Mouse (Mus musculus) liver, adult 2 months (tissue): Measurements from ENCODE around the gene Maml1. TPM values are rescaled to one million over a fixed set of nuclear protein-coding genes. Genes with fewer than 3 reads are reported as not detected.

Source experiments
- DNase-seq: peaks from one replicate; pipeline ENCODE4 v3.0.0-alpha.2; 2011; ENCODE audit warnings: low read depth, low spot score; ENCODE audit errors: extremely low read depth
- H3K27ac ChIP-seq: fragments of 200-500 bp; replicated peaks from 2 replicates; pipeline ENCODE4 v1.5.1; 2012; ENCODE audit warnings: low read depth, mild to moderate bottlenecking, control low read depth, inconsistent platforms, low read length; ENCODE audit not compliant: insufficient read depth
- H3K27me3 ChIP-seq: fragments of 200-500 bp; 2 replicates; pipeline ENCODE4 v1.6.1; 2012; ENCODE audit warnings: mild to moderate bottlenecking, moderate library complexity, low read length, inconsistent platforms; ENCODE audit not compliant: control insufficient read depth, insufficient read depth
- H3K36me3 ChIP-seq: fragments of 200-500 bp; 2 replicates; pipeline ENCODE4 v1.6.1; 2012; ENCODE audit warnings: low read length, inconsistent platforms; ENCODE audit not compliant: control insufficient read depth, insufficient read depth
- H3K4me1 ChIP-seq: fragments of 200-500 bp; 2 replicates; pipeline ENCODE4 v1.6.1; 2011; ENCODE audit warnings: low read length; ENCODE audit not compliant: control insufficient read depth, insufficient read depth
- H3K4me3 ChIP-seq: fragments of 200-500 bp; 2 replicates; pipeline ENCODE4 v1.5.1; 2011; ENCODE audit warnings: low read depth, mild to moderate bottlenecking, control low read depth, low read length, moderate library complexity; ENCODE audit not compliant: insufficient read depth
- H3K79me2 ChIP-seq: fragments of 200-500 bp; 2 replicates; pipeline ENCODE4 v1.6.1; 2012; ENCODE audit warnings: inconsistent platforms, mild to moderate bottlenecking, low read length, moderate library complexity; ENCODE audit not compliant: control insufficient read depth, insufficient read depth
- H3K9ac ChIP-seq: fragments of 200-500 bp; 2 replicates; pipeline ENCODE4 v1.6.1; 2012; ENCODE audit warnings: low read depth, mild to moderate bottlenecking, control low read depth, inconsistent platforms, low read length
- CTCF ChIP-seq: fragments of 200-500 bp; IDR thresholded peaks from 2 replicates; pipeline ENCODE4 v1.5.1; 2011; ENCODE audit warnings: low read depth, low read length, control low read depth
- POLR2A ChIP-seq: fragments of 200-500 bp; IDR thresholded peaks from 2 replicates; pipeline ENCODE4 v1.6.1; 2011; ENCODE audit warnings: low read length, control low read depth; ENCODE audit not compliant: insufficient read depth; ENCODE audit errors: extremely low read depth
- WGBS: fragments of 180-500 bp; shearing (Covaris S2); methylation state at CpG from one replicate; pipeline ENCODE4 v1.1.7; 2018; 5-methylcytosine and 5-hydroxymethylcytosine counted together
- polyA plus RNA-seq: library from polyadenylated mRNA; depleted of rRNA; stranded (reverse); fragments of >200 nt; gene quantifications from 2 replicates; pipeline ENCODE4 v1.2.3, GENCODE M21; 2012
- total RNA-seq: library from RNA; depleted of rRNA; stranded (reverse); fragments of >200 nt; gene quantifications from 2 replicates; pipeline ENCODE4 v1.2.3, GENCODE M21; 2014

The Maml1 gene
- total and polyA plus RNA-seq, 2 experiments = 3.1 to 8.3 TPM

DNA sequence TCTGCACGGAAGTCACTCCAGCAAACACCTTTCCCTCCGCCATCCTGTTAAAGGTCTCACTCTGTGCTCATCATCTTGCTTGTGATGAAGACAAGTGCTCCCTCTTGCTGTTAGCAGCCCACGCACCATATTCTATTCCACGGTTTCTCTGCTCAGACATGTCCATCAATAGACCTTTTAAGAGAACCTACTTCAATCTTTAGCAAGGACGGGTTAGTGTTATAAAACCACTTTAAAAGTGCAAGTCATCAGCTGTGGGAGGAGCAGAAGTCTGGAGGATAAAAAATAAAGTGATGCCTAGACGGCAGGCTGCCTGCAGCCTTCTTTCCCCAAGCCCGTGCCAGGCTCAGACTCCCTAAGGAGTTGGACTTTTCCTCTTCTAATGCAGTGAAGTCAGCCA lies 35.5 kb downstream of the Maml1 start:
- WGBS = 90% methylated on average over 7 of the region's 7 CpGs
- peaks cover 17% of the 10 kb centered on the region for H3K36me3 ChIP-seq
- no peaks in the 10 kb centered on the region for H3K27me3 ChIP-seq
- no peaks in the 10 kb centered on the region for H3K79me2 ChIP-seq
- no peak for DNase-seq
- no peak overlapping the region for H3K4me3 ChIP-seq
- H3K27ac ChIP-seq = no peak overlapping the region
- no peaks in the 10 kb centered on the region for H3K4me1 ChIP-seq
- H3K9ac ChIP-seq = no peak overlapping the region
- no peak for TF ChIP-seq CTCF
- no peak for TF ChIP-seq POLR2A

- Histone ChIP-seq H3K4me1 (no peaks in the 10 kb centered on the region), H3K36me3 (peaks cover 8% of the 10 kb centered on the region; the same call in 1 of the 2 replicates), H3K27me3 (no peaks in the 10 kb centered on the region), H3K27ac (no peak overlapping the region), H3K4me3 (no peak overlapping the region), H3K79me2 (no peaks in the 10 kb centered on the region), H3K9ac (no peak overlapping the region)
- TF ChIP-seq POLR2A = no peak
- TF ChIP-seq CTCF = no peak
- 80% methylated on average over 12 of the region's 12 CpGs for WGBS
- DNase-seq = no peak
These were observed 38.0 kb downstream of the Maml1 start for GRCm38 (mm10) chr11:50254010-50254580.

DNA sequence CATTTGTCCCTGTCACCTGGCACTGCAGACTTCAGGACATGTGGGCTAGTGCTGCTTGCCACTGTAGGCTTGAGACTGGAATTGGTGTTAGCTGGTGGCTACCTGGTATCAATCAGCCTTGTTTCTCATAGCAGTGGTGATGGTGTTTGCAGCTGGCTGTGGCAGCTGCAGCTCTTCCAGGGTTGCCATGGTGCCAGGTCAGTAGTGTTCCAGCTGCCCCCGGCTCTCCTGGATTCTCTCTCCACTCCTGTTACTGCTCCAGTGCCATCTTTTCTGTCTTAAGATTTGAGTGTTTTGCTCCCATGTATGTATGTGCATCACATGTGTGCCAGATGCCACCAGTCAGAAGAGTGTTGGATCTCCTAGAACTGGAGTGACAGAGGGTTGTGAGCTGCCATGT lies 38.7 kb downstream of the Maml1 start:
- H3K4me3 ChIP-seq = no peak overlapping the region
- WGBS = 69% methylated on average over 1 of the region's 1 CpGs
- no peak for DNase-seq
- H3K4me1 ChIP-seq = no peaks in the 10 kb centered on the region
- TF ChIP-seq POLR2A (no peak), CTCF (no peak)
- H3K27me3 ChIP-seq = no peaks in the 10 kb centered on the region
- H3K36me3 ChIP-seq = peaks cover 6% of the 10 kb centered on the region; the same call in 1 of the 2 replicates
- H3K9ac ChIP-seq = no peak overlapping the region
- H3K27ac ChIP-seq = no peak overlapping the region
- no peaks in the 10 kb centered on the region for H3K79me2 ChIP-seq

DNA sequence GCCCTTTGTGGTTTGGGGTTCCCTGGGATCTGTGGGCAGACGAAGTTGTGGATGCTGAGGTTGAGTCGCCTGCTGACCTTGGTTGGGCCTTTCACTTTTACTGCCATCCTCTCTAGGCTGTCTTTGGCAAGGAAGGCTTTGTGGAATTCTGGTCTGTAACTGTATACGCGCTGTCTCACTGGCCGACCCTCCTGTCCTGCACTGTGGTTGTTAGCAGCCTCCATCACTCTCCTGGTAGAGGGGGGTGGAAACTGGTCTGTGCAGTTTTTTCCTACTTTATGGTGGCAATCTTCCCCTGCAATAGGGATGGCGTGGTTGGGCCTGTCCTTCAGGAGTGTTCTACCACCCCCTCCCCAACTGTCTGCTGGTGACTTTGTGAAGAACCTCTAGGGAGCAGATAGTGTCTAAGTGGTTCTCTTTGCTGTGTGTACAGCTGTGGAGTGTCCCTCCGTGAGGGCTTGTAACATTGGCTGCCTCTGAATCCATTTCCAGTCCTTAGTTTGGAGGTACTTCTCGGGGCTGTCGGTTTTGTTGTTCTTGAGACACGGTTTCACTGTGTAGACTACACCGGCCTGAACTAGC lies 39.3 kb downstream of the Maml1 start:
- Histone ChIP-seq H3K27ac (no peak overlapping the region), H3K27me3 (no peaks in the 10 kb centered on the region), H3K9ac (no peak overlapping the region), H3K4me3 (no peak overlapping the region), H3K4me1 (no peaks in the 10 kb centered on the region), H3K79me2 (no peaks in the 10 kb centered on the region), H3K36me3 (peaks cover 2% of the 10 kb centered on the region; the same call in 1 of the 2 replicates)
- TF ChIP-seq CTCF = no peak
- TF ChIP-seq POLR2A = no peak
- 86% methylated on average over 11 of the region's 11 CpGs for WGBS
- no peak for DNase-seq

DNA sequence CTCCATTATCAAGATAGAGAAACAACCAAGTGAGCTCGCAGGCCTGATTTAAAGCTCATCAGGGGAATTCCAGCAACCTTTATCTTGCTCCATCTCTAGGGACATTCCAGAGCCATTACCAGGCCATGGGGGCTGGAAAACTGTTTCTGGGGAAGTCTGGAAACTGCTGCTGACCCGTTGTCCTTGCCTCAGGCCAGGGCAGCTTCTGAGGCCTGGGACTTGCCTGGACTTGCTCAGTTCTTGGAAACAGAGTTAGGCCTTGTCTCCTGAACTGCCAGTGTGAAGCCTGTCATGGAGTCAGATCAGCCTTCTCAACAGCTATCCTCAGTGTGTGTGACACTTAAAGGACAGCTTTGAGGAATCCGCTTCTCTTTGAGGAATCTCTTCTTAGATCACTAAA lies 39.9 kb downstream of the Maml1 start:
- H3K4me3 ChIP-seq = no peak overlapping the region
- H3K79me2 ChIP-seq = no peaks in the 10 kb centered on the region
- no peaks in the 10 kb centered on the region for H3K36me3 ChIP-seq
- H3K27me3 ChIP-seq = no peaks in the 10 kb centered on the region
- H3K4me1 ChIP-seq = no peaks in the 10 kb centered on the region
- 71% methylated on average over 3 of the region's 3 CpGs for WGBS
- no peak overlapping the region for H3K27ac ChIP-seq
- no peak for TF ChIP-seq POLR2A
- no peak for TF ChIP-seq CTCF
- no peak overlapping the region for H3K9ac ChIP-seq
- DNase-seq = no peak

- Histone ChIP-seq H3K4me3 (no peak overlapping the region), H3K79me2 (no peaks in the 10 kb centered on the region), H3K36me3 (no peaks in the 10 kb centered on the region), H3K4me1 (0 out of 2 replicates have a peak, but pooled peaks cover 2% of the 10 kb centered on the region), H3K27me3 (no peaks in the 10 kb centered on the region), H3K27ac (no peak overlapping the region), H3K9ac (no peak overlapping the region)
- no peak for DNase-seq
- TF ChIP-seq CTCF = no peak
- TF ChIP-seq POLR2A = no peak
- WGBS = 80% methylated on average over 7 of the region's 7 CpGs
These were observed 43.5 kb downstream of the Maml1 start for GRCm38 (mm10) chr11:50248473-50249171.
